Mouse (Mus musculus) liver, embryonic 12.5 days (tissue): Measurements from ENCODE around the gene Ang5. TPM values are rescaled to one million over a fixed set of nuclear protein-coding genes. Genes with fewer than 3 reads are reported as not detected.
A peak's percentile ranks its signal among the peaks of the same experiment; 100 is the strongest.
"Not testable (repeated sequence)": the region's sequence is repeated elsewhere in the genome, so short reads cannot be mapped to it uniquely, and the experiment has no call there.

Experiments used
- ATAC-seq: fragments of 200-750 bp; cut with Nextera tagmentation; 2 replicates; pipeline ENCODE4 v1.8.0; 2017; ENCODE audit warnings: moderate number of reproducible peaks, mild to moderate bottlenecking, moderate library complexity
- H3K27ac ChIP-seq: fragments of 300-500 bp; sonication (generic); 2 replicates; pipeline ENCODE4 v1.5.1; 2016; ENCODE audit warnings: mild to moderate bottlenecking
- H3K27me3 ChIP-seq: fragments of 300-500 bp; sonication (generic); replicated peaks from 2 replicates; pipeline ENCODE4 v1.6.1; 2016; ENCODE audit warnings: mild to moderate bottlenecking, moderate library complexity
- H3K36me3 ChIP-seq: fragments of 300-500 bp; sonication (generic); 2 replicates; pipeline ENCODE4 v1.6.1; 2016; ENCODE audit warnings: mild to moderate bottlenecking, moderate library complexity
- H3K4me1 ChIP-seq: fragments of 300-500 bp; sonication (generic); 2 replicates; pipeline ENCODE4 v1.6.1; 2016
- H3K4me2 ChIP-seq: fragments of 300-500 bp; sonication (generic); 2 replicates; pipeline ENCODE4 v1.6.1; 2016; ENCODE audit warnings: mild to moderate bottlenecking, moderate library complexity
- H3K4me3 ChIP-seq: fragments of 300-500 bp; sonication (generic); 2 replicates; pipeline ENCODE4 v1.5.1; 2016; ENCODE audit warnings: mild to moderate bottlenecking, moderate library complexity
- H3K9ac ChIP-seq: fragments of 300-500 bp; sonication (generic); 2 replicates; pipeline ENCODE4 v1.6.1; 2016; ENCODE audit warnings: mild to moderate bottlenecking, moderate library complexity
- H3K9me3 ChIP-seq: fragments of 300-500 bp; sonication (generic); replicated peaks from 2 replicates; pipeline ENCODE4 v1.6.1; 2016; ENCODE audit warnings: mild to moderate bottlenecking, moderate library complexity
- WGBS: fragments of 180-500 bp; shearing (Covaris S2); methylation state at CpG from one replicate; pipeline ENCODE4 v1.1.7; 2016; ENCODE audit not compliant: insufficient replicate concordance; 5-methylcytosine and 5-hydroxymethylcytosine counted together
- polyA plus RNA-seq: library from polyadenylated mRNA; unstranded; fragments of >200 nt; fragmentation: Nextera tagmentation; extraction: Ambion mirVana; gene quantifications from 2 replicates; pipeline ENCODE4 v1.2.1, GENCODE M21; 2016

Gene Ang5
- not detected in 2 replicates for polyA plus RNA-seq

- not testable (repeated sequence) for H3K4me1 ChIP-seq, H3K27ac ChIP-seq, H3K27me3 ChIP-seq, H3K9ac ChIP-seq, H3K9me3 ChIP-seq, ATAC-seq, H3K36me3 ChIP-seq, H3K4me3 ChIP-seq, H3K4me2 ChIP-seq
- no CpG with 5 or more reads among the region's 2 CpGs for WGBS
Observed at GRCm38 (mm10) chr14:43956769-43957168, at the start of gene Ang5. TSS of gene Ang5 (plus strand) at chr14:43957069.

- H3K4me1 ChIP-seq, H3K4me3 ChIP-seq, H3K9me3 ChIP-seq, H3K4me2 ChIP-seq, H3K9ac ChIP-seq, H3K36me3 ChIP-seq, H3K27me3 ChIP-seq, ATAC-seq, H3K27ac ChIP-seq: not testable (repeated sequence)
Observed at GRCm38 (mm10) chr14:43918214-43918613, 38.7 kb upstream of the Ang5 start.

DNA sequence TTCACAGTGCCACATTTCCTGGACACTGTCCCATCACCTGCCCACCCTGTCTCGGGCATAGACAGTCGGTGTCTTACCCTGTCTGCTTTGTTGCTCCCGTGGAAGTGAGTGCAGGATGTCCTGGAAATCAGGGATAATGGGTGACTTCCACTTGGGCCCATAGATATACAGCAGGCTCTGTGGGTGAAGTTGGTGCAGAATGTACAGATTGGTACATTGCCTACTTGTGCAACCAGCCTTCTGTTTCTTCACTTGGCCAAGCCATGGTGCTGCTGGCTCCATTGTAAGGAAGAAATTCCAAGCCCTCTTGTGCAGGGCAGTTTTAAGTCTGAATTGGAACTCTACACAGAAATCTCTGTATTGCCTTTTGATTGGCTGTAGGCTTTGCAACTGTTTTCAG, 33.4 kb upstream of the Ang5 start, which contains the start of gene Ear10:
Gene Ear10 (minus strand): TSS at position 101 of the 400 bp plus-strand sequence.
- H3K27me3 ChIP-seq, H3K36me3 ChIP-seq, H3K27ac ChIP-seq, H3K9ac ChIP-seq, ATAC-seq, H3K4me3 ChIP-seq, H3K4me2 ChIP-seq, H3K9me3 ChIP-seq: not testable (repeated sequence)
- H3K4me1 ChIP-seq = peaks cover 23% of the 10 kb centered on the region; the same call in 1 of the 2 replicates
- 64% methylated on average over 3 of the region's 3 CpGs for WGBS

DNA sequence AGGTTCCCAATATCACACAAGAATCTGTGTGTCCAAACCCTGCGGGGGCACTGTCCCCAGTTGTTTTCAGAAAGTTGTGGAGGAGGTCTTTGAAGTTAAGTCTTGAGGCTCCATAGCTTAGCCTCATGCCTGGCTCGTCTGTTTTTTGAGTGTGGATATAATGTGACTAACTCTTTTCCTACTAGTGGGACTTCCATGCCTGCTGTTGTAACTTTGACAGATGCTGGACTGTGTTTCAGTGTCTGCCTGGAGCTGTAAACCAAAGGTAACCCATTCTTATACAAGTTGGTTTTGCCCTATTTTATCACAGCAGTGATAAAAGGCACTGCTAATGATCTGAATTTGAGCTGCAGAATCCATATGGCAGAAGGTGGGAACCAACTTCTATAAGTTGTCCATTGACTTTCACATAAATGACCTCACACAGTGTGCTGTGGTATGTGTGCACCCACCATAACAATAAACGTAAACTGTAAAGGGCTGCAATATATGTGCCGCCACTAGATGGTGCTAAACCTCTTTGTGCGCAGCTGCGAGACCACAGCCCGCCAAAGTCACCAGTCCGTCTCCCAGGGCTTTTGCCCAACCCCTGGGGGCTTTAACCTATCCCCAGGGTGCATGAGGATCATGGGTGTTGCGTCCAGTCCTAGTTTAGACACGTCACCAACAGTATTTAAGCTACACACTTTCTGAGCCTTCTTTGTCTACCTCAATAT, 32.0 kb upstream of the Ang5 start, which contains the start of gene Gm8113:
Gene Gm8113 (plus strand): TSS at position 703 of the 716 bp plus-strand sequence.
- H3K9me3 ChIP-seq, H3K36me3 ChIP-seq, H3K27me3 ChIP-seq: not testable (repeated sequence)
- peak within 1 kb of the TSS; percentile 69 for H3K9ac ChIP-seq
- ATAC-seq = peak; percentile 94
- peak within 1 kb of the TSS; percentile 60 for H3K4me3 ChIP-seq
- H3K4me2 ChIP-seq = peak within 1 kb of the TSS; percentile 68
- H3K27ac ChIP-seq = peak within 1 kb of the TSS; percentile 79
- 9% methylated on average over 10 of the region's 10 CpGs for WGBS
- H3K4me1 ChIP-seq = peaks cover 23% of the 10 kb centered on the region; the same call in 1 of the 2 replicates

- H3K27ac ChIP-seq = peak overlapping the region; percentile 79
- not testable (repeated sequence) for H3K27me3 ChIP-seq, H3K9me3 ChIP-seq, H3K36me3 ChIP-seq
- H3K4me1 ChIP-seq = peaks cover 23% of the 10 kb centered on the region; the same call in 1 of the 2 replicates
- peak overlapping the region; percentile 60 for H3K4me3 ChIP-seq
- H3K4me2 ChIP-seq = peak overlapping the region; percentile 68
- ATAC-seq = peak; percentile 79
- peak overlapping the region; percentile 69 for H3K9ac ChIP-seq
- WGBS = 3% methylated on average over 21 of the region's 21 CpGs
Observed at GRCm38 (mm10) chr14:43925404-43925950, 31.4 kb upstream of the Ang5 start.

DNA sequence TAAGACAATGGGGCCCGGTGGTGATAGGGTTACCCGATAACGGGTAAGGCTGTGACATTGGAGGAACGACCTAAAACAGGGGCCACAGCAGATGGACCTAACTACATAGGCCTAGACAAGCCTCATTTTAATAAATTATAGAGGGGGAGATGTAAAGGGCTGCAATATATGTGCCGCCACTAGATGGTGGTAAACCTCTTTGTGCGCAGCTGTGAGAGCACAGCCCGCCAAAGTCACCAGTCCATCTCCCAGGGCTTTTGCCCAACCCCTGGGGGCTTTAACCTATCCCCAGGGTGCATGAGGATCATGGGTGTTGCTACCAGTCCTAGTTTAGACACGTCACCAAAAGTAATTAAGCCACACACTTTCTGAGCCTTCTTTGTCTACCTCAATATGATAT, 23.9 kb upstream of the Ang5 start:
- ATAC-seq, H3K4me2 ChIP-seq, H3K4me3 ChIP-seq, H3K36me3 ChIP-seq, H3K27me3 ChIP-seq, H3K9ac ChIP-seq, H3K27ac ChIP-seq, H3K9me3 ChIP-seq: not testable (repeated sequence)
- WGBS = 14% methylated on average over 8 of the region's 8 CpGs
- peaks cover 12% of the 10 kb centered on the region for H3K4me1 ChIP-seq

DNA sequence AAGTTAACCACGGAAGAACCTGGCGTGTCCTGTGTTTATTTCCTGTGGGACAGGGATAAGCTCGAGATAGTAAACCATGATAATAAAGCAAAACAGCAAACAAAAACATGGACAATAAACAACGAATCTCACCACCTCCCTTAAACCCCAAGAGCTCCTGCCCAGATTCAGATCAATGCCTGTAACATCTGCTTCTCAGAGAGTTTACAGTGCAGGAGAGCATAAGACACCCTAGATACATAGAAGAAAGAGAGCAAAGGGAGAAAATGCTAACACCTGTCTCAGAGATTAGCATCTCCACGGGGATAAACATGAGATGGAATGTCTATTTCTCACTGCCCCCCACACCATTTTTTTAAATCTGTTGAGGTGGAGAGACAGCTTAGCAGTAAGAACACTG, 23.5 kb upstream of the Ang5 start:
- peaks cover 12% of the 10 kb centered on the region for H3K4me1 ChIP-seq
- not testable (repeated sequence) for H3K9ac ChIP-seq, H3K4me3 ChIP-seq, H3K4me2 ChIP-seq, H3K27ac ChIP-seq, H3K9me3 ChIP-seq, H3K27me3 ChIP-seq, H3K36me3 ChIP-seq, ATAC-seq
- WGBS = 47% methylated on average over 5 of the region's 5 CpGs

GRCm38 (mm10) chr14:43953382-43953781, 3.5 kb upstream of the Ang5 start:
- H3K27me3 ChIP-seq, H3K9ac ChIP-seq, H3K4me3 ChIP-seq, ATAC-seq, H3K27ac ChIP-seq, H3K9me3 ChIP-seq, H3K36me3 ChIP-seq, H3K4me2 ChIP-seq, H3K4me1 ChIP-seq: not testable (repeated sequence)
- 28% methylated on average over 2 of the region's 2 CpGs for WGBS

DNA sequence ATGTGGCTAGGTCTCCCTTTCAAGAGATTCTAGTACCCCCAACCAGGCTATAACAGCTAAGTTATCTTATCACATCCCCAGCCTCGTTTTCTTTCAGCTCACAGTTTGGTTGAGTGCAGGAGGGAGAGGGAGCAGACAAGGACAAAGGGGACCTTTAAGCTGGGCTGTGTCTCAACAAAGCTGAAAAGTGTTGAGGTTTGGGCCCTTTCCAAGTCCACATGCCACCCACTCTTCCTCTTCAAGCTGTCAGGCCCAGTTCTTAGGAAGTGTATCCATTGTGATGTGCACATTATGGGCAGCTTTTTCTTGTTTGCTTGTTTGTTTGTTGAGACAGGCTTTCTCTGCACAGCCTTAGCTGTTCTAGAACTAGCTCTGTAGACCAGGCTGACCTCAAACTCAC, 1.8 kb upstream of the Ang5 start:
- H3K27ac ChIP-seq, H3K4me2 ChIP-seq, H3K4me3 ChIP-seq, H3K9ac ChIP-seq, H3K36me3 ChIP-seq, H3K9me3 ChIP-seq, H3K4me1 ChIP-seq, H3K27me3 ChIP-seq, ATAC-seq: not testable (repeated sequence)
- no CpG with 5 or more reads among the region's 1 CpGs for WGBS

GRCm38 (mm10) chr14:43983454-43983853, 26.6 kb downstream of the Ang5 start:
- no peak for ATAC-seq
- Histone ChIP-seq H3K4me2 (no peak overlapping the region), H3K4me3 (no peak overlapping the region), H3K9me3 (no peaks in the 10 kb centered on the region), H3K9ac (no peak overlapping the region), H3K27me3 (no peaks in the 10 kb centered on the region), H3K27ac (no peak overlapping the region), H3K36me3 (no peaks in the 10 kb centered on the region), H3K4me1 (0 out of 2 replicates have a peak, but pooled peaks cover 7% of the 10 kb centered on the region)
- WGBS = 37% methylated on average over 4 of the region's 4 CpGs

GRCm38 (mm10) chr14:43983897-43984296, 27.0 kb downstream of the Ang5 start:
- Histone ChIP-seq H3K4me3 (no peak overlapping the region), H3K27me3 (no peaks in the 10 kb centered on the region), H3K9ac (no peak overlapping the region), H3K9me3 (no peaks in the 10 kb centered on the region), H3K36me3 (no peaks in the 10 kb centered on the region), H3K4me2 (no peak overlapping the region), H3K4me1 (0 out of 2 replicates have a peak, but pooled peaks cover 7% of the 10 kb centered on the region), H3K27ac (no peak overlapping the region)
- 2% methylated on average over 3 of the region's 4 CpGs for WGBS
- peak; percentile 75 for ATAC-seq

- H3K4me3 ChIP-seq = no peak overlapping the region
- H3K36me3 ChIP-seq = no peaks in the 10 kb centered on the region
- peak; percentile 48; the same call in 1 of the 2 replicates for ATAC-seq
- 0 out of 2 replicates have a peak, but pooled peaks cover 7% of the 10 kb centered on the region for H3K4me1 ChIP-seq
- no peak overlapping the region for H3K27ac ChIP-seq
- no peak overlapping the region for H3K9ac ChIP-seq
- 77% methylated on average over 2 of the region's 2 CpGs for WGBS
- no peaks in the 10 kb centered on the region for H3K9me3 ChIP-seq
- no peaks in the 10 kb centered on the region for H3K27me3 ChIP-seq
- H3K4me2 ChIP-seq = no peak overlapping the region
Observed at GRCm38 (mm10) chr14:43986147-43986546, 29.3 kb downstream of the Ang5 start.
